Mouse (Mus musculus) CD8-positive naive resting alpha-beta T cell, adult 2 months (primary cell): ENCODE measurements around the gene Minos1.

ENCODE experiments used
- DNase-seq, 2 experiments: peaks; one replicate each; pipeline ENCODE4 v3.0.0; 2022; ENCODE audit warnings: low read depth in 2 of 2, low spot score in 2 of 2

Minos1 gene

GRCm38 (mm10) chr4:139096201-139096600 lies 34.7 kb downstream of the Minos1 start:
- DNase-seq, result no peak

- DNase-seq, result no peak
Observed at GRCm38 (mm10) chr4:139095406-139095805, 35.5 kb downstream of the Minos1 start.

GRCm38 (mm10) chr4:139093196-139093530 lies 37.8 kb downstream of the Minos1 start:
- DNase-seq, result no peak

- no peak for DNase-seq
Observed at GRCm38 (mm10) chr4:139092356-139093195, 38.3 kb downstream of the Minos1 start, which contains the start of gene Nbl1. TSS of gene Nbl1 (minus strand) at chr4:139092993.

- no peak for DNase-seq
Observed at GRCm38 (mm10) chr4:139091478-139092355, 39.2 kb downstream of the Minos1 start.

- DNase-seq, result no peak
Observed at GRCm38 (mm10) chr4:139091066-139091465, 39.8 kb downstream of the Minos1 start.

GRCm38 (mm10) chr4:139090303-139090940 lies 40.5 kb downstream of the Minos1 start:
- DNase-seq, result no peak

- DNase-seq, result no peak
Observed at GRCm38 (mm10) chr4:139088982-139089671, 41.8 kb downstream of the Minos1 start.

- DNase-seq, result no peak
Observed at GRCm38 (mm10) chr4:139086984-139087383, 43.9 kb downstream of the Minos1 start.

GRCm38 (mm10) chr4:139086037-139086436 lies 44.9 kb downstream of the Minos1 start:
- DNase-seq, result peak; percentile 74 to 82

- no peak for DNase-seq
Observed at GRCm38 (mm10) chr4:139085337-139085736, 45.6 kb downstream of the Minos1 start.

GRCm38 (mm10) chr4:139082790-139083564 lies 47.9 kb downstream of the Minos1 start:
- DNase-seq, result no peak

- no peak for DNase-seq
Observed at GRCm38 (mm10) chr4:139081270-139081931, 49.5 kb downstream of the Minos1 start.

- DNase-seq, result no peak
Observed at GRCm38 (mm10) chr4:139080259-139080658, 50.7 kb downstream of the Minos1 start.

- DNase-seq, result no peak
Observed at GRCm38 (mm10) chr4:139079439-139079838, 51.5 kb downstream of the Minos1 start.

- no peak for DNase-seq
Observed at GRCm38 (mm10) chr4:139078726-139079125, 52.2 kb downstream of the Minos1 start.

GRCm38 (mm10) chr4:139078313-139078712 lies 52.6 kb downstream of the Minos1 start:
- peak in 1 of 2 experiments; percentile 4 for DNase-seq

- no peak for DNase-seq
Observed at GRCm38 (mm10) chr4:139075915-139076314, 55.0 kb downstream of the Minos1 start.

- DNase-seq, result no peak
Observed at GRCm38 (mm10) chr4:139075041-139075711, 55.7 kb downstream of the Minos1 start, which contains the start of gene Htr6. TSS of gene Htr6 (minus strand) at chr4:139075570.
